Mouse (Mus musculus) erythroblast, embryonic 14.5 days (primary cell): Measurements from ENCODE around the gene Tmem182. TPM values are rescaled to one million over a fixed set of nuclear protein-coding genes. Genes with fewer than 3 reads are reported as not detected.

Experiments
- H3K27me3 ChIP-seq: 2 replicates; pipeline ENCODE4 v1.6.1; 2012; ENCODE audit warnings: inconsistent platforms; ENCODE audit not compliant: control insufficient read depth
- H3K36me3 ChIP-seq: 2 replicates; pipeline ENCODE4 v1.6.1; 2012; ENCODE audit warnings: mild to moderate bottlenecking, inconsistent platforms; ENCODE audit not compliant: control insufficient read depth
- H3K4me1 ChIP-seq: 2 replicates; pipeline ENCODE4 v1.6.1; 2012; ENCODE audit warnings: inconsistent platforms; ENCODE audit not compliant: control insufficient read depth
- H3K4me3 ChIP-seq: replicated peaks from 2 replicates; pipeline ENCODE3; 2012; ENCODE audit warnings: moderate library complexity, mild to moderate bottlenecking, inconsistent platforms
- H3K9me3 ChIP-seq: 2 replicates; pipeline ENCODE4 v1.6.1; 2012; ENCODE audit warnings: low read length, inconsistent platforms, mixed read lengths; ENCODE audit not compliant: control insufficient read depth
- GATA1 ChIP-seq: IDR thresholded peaks from 2 replicates; pipeline ENCODE4 v1.6.1; 2012; ENCODE audit warnings: low read length, inconsistent platforms, mixed read lengths
- TAL1 ChIP-seq: IDR thresholded peaks from 3 replicates; pipeline ENCODE4 v1.6.1; 2012; ENCODE audit warnings: low read length, inconsistent platforms, mixed read lengths
- polyA plus RNA-seq: library from polyadenylated mRNA; stranded (reverse); fragments of >175 nt; gene quantifications from 2 replicates; pipeline ENCODE4 v1.2.3, GENCODE M21; 2012

Gene Tmem182
- polyA plus RNA-seq, result not detected in 2 replicates

GRCm38 (mm10) chr1:40805351-40805750 lies at the start of gene Tmem182:
Tmem182 (plus strand) TSS chr1:40805601.
- no peaks in the 10 kb centered on the region for H3K27me3 ChIP-seq
- H3K4me3 ChIP-seq, result no peak within 1 kb of the TSS
- no peaks in the 10 kb centered on the region for H3K9me3 ChIP-seq
- no peaks in the 10 kb centered on the region for H3K4me1 ChIP-seq
- no peaks in the 10 kb centered on the region for H3K36me3 ChIP-seq
- TF ChIP-seq GATA1, result no peak

- H3K4me1 ChIP-seq, result no peaks in the 10 kb centered on the region
- no peak overlapping the region for H3K4me3 ChIP-seq
- no peaks in the 10 kb centered on the region for H3K36me3 ChIP-seq
- H3K27me3 ChIP-seq, result no peaks in the 10 kb centered on the region
- H3K9me3 ChIP-seq, result no peaks in the 10 kb centered on the region
- TF ChIP-seq GATA1 (no peak), TAL1 (no peak)
Measured at GRCm38 (mm10) chr1:40759751-40760445, 45.5 kb upstream of the Tmem182 start.

DNA sequence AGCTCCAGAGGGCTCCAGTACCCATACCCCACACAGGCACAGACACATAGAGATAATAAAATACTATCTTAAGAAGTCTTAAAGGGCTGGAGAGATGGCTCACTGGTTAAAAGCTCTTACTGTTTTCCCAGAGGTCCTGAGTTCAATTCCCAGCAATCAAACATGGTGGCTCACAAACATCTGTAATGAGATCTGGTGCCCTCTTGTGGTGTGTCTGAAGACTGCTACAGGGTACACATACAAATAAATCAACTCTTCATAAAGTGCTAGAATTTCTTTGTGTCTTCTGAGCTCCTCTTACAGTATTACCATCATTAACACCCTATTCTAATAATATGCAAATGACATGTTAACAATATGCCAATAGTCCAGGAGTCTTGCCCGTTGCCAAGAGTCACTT lies 41.4 kb upstream of the Tmem182 start:
- Histone ChIP-seq H3K27me3 (no peaks in the 10 kb centered on the region), H3K4me1 (peaks cover 4% of the 10 kb centered on the region), H3K36me3 (no peaks in the 10 kb centered on the region), H3K4me3 (no peak overlapping the region), H3K9me3 (no peaks in the 10 kb centered on the region)
- TF ChIP-seq TAL1, result no peak
- no peak for TF ChIP-seq GATA1

GRCm38 (mm10) chr1:40764701-40765275 lies 40.6 kb upstream of the Tmem182 start:
- TF ChIP-seq GATA1, result no peak
- no peak for TF ChIP-seq TAL1
- H3K4me1 ChIP-seq, result peaks cover 8% of the 10 kb centered on the region
- H3K36me3 ChIP-seq, result no peaks in the 10 kb centered on the region
- H3K4me3 ChIP-seq, result no peak overlapping the region
- no peaks in the 10 kb centered on the region for H3K27me3 ChIP-seq
- H3K9me3 ChIP-seq, result no peaks in the 10 kb centered on the region

DNA sequence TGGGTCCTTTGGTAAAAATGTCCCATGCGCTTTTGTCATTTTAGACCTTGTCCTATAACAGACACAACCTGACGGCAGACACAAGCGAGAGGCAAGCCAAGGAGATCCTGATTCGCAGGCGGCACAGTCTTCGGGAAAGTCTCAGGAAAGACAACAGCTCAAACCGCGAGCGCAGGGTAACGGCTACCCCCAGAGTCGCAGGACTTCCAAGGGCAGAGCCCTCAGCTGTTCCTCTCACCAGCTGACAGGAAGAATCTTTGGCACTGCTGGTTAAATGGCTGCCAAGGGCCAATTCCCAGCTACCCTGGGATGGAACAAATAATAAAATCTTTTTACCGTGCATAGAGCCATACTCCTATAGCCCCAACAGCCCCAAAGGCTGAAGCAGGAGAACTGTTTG lies 39.9 kb upstream of the Tmem182 start:
- H3K27me3 ChIP-seq, result no peaks in the 10 kb centered on the region
- no peak for TF ChIP-seq GATA1
- TF ChIP-seq TAL1, result no peak
- H3K36me3 ChIP-seq, result no peaks in the 10 kb centered on the region
- H3K4me3 ChIP-seq, result no peak overlapping the region
- H3K9me3 ChIP-seq, result no peaks in the 10 kb centered on the region
- H3K4me1 ChIP-seq, result peaks cover 12% of the 10 kb centered on the region

DNA sequence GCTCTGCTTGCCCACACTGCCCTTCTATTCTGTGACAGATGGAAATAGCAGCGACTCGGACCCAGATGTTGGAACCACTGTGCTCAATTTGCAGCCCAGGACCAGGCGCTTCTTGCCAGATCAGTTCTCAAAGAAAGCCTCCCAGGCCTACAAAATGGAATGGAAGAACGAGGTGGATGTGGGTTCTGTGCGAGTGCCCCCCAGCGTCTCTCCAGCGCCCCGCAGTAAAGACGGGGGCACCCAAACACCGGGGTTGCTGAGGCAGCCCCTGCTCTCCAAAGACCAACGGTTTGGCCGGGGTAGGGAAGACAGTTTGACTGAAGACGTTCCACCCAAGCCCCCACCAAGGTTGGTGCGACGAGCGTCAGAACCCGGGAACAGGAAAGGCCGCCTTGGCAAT lies 37.8 kb upstream of the Tmem182 start:
- TF ChIP-seq TAL1, result no peak
- no peak for TF ChIP-seq GATA1
- no peaks in the 10 kb centered on the region for H3K27me3 ChIP-seq
- no peak overlapping the region for H3K4me3 ChIP-seq
- peaks cover 32% of the 10 kb centered on the region for H3K4me1 ChIP-seq
- no peaks in the 10 kb centered on the region for H3K36me3 ChIP-seq
- H3K9me3 ChIP-seq, result no peaks in the 10 kb centered on the region

GRCm38 (mm10) chr1:40768606-40769005 lies 36.8 kb upstream of the Tmem182 start:
- Histone ChIP-seq H3K9me3 (no peaks in the 10 kb centered on the region), H3K27me3 (no peaks in the 10 kb centered on the region), H3K4me3 (no peak overlapping the region), H3K4me1 (peaks cover 42% of the 10 kb centered on the region), H3K36me3 (peaks cover 5% of the 10 kb centered on the region)
- TF ChIP-seq TAL1, result no peak
- TF ChIP-seq GATA1, result no peak

DNA sequence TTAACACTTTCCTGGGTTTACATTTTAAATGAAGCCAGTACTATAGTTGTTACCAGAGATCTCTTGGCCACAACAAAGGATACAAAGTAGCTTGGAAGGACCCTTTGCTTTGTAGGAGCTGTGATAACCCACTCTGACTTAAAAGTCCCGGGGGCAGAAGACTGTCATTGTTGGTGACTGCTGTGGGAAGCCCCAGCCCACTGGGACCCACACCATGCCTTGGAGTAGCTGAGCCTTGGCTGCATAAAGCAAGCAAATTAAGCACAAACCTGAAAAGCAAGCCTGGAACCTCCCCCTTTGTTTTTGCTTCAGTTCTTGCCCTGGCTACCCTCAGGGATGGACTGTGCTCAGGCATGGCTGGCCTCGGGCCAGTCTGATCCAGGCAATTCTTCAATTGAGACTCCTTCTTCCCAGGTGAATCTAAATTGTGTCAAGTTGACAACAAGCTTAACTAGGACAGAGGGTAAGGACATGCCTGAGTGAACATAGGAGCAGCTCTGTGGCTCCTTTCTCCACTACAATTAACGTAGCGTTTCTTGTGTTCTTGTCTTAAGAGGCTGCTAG lies 36.0 kb upstream of the Tmem182 start:
- TF ChIP-seq TAL1 (no peak), GATA1 (no peak)

GRCm38 (mm10) chr1:40771196-40771970 lies 34.0 kb upstream of the Tmem182 start:
- Histone ChIP-seq H3K4me1 (peaks cover 54% of the 10 kb centered on the region), H3K9me3 (no peaks in the 10 kb centered on the region), H3K4me3 (peak overlapping the region; percentile 64), H3K27me3 (no peaks in the 10 kb centered on the region), H3K36me3 (peaks cover 29% of the 10 kb centered on the region)
- TF ChIP-seq TAL1 (no peak), GATA1 (no peak)

More for the DNA sequence above, 36.0 kb upstream of the Tmem182 start:
- Histone ChIP-seq H3K4me1 (peaks cover 50% of the 10 kb centered on the region), H3K36me3 (peaks cover 13% of the 10 kb centered on the region), H3K9me3 (no peaks in the 10 kb centered on the region), H3K27me3 (no peaks in the 10 kb centered on the region), H3K4me3 (no peak overlapping the region)
